Mouse (Mus musculus) cortical plate, adult 2 months (tissue): Measurements from ENCODE around the gene H2-T24.

Experiments
- CTCF ChIP-seq: fragments of 200-500 bp; IDR thresholded peaks from 2 replicates; pipeline ENCODE4 v1.5.1; 2011; ENCODE audit warnings: mild to moderate bottlenecking, control low read depth, low read length; ENCODE audit not compliant: insufficient read depth; ENCODE audit errors: extremely low read depth
- POLR2A ChIP-seq: fragments of 200-500 bp; IDR thresholded peaks from 2 replicates; pipeline ENCODE4 v1.6.1; 2011; ENCODE audit warnings: mild to moderate bottlenecking, low read length, control low read depth; ENCODE audit not compliant: insufficient read depth; ENCODE audit errors: extremely low read depth

GRCm38 (mm10) chr17:36014977-36015376, 5.4 kb downstream of the H2-T24 start:
- no peak for TF ChIP-seq CTCF
- no peak for TF ChIP-seq POLR2A
